ENCODE assay signal across 15 mouse cellular contexts in genomic region chr17:94656429-94656828, GRCm38 (mm10).
"Had no signal": no experiment of that assay in that cellular context is flagged by ENCODE, and none has a peak within 500 bp of the region (broad histone marks: within the 10 kb centered on the region; RNA-seq: fewer than 3 reads in every experiment).

No protein-coding gene starts in this region.

- H3K27me3 ChIP-seq: liver, embryonic 15.5 days; midbrain, embryonic 15.5 days; neural tube, embryonic 12.5 days had no signal

- H3K9me3 ChIP-seq: limb, embryonic 10.5 days; liver, embryonic 15.5 days; midbrain, embryonic 15.5 days; neural tube, embryonic 12.5 days had no signal

- ATAC-seq: intestine, postnatal 0 days; midbrain, embryonic 15.5 days had no signal

- H3K4me2 ChIP-seq: liver, embryonic 15.5 days; lung, embryonic 14.5 days; midbrain, embryonic 11.5 days; midbrain, embryonic 15.5 days; neural tube, embryonic 12.5 days had no signal

- H3K4me1 ChIP-seq: limb, embryonic 10.5 days; liver, embryonic 15.5 days; midbrain, embryonic 15.5 days; neural tube, embryonic 12.5 days had no signal

- H3K4me3 ChIP-seq: left cerebral cortex, adult 2 months; limb, embryonic 10.5 days; liver, embryonic 15.5 days; midbrain, embryonic 15.5 days; neural tube, embryonic 12.5 days had no signal

- H3K9ac ChIP-seq: liver, embryonic 15.5 days; lung, embryonic 14.5 days; midbrain, embryonic 15.5 days; neural tube, embryonic 12.5 days had no signal

- H3K36me3 ChIP-seq: limb, embryonic 10.5 days; liver, embryonic 15.5 days; midbrain, embryonic 15.5 days; neural tube, embryonic 12.5 days had no signal

- DNase-seq: kidney, adult 8-10 months; kidney, postnatal 25 days; lung, embryonic 14.5 days; lung, postnatal 10 days; right cerebral cortex, postnatal 4 days; spleen, adult 18-20 months; thymus, adult 2 months; thymus, postnatal 25 days had no signal

- H3K27ac ChIP-seq: left cerebral cortex, adult 2 months; limb, embryonic 10.5 days; liver, embryonic 15.5 days; midbrain, embryonic 15.5 days; neural tube, embryonic 12.5 days had no signal
